Mouse (Mus musculus) brain, embryonic 14.5 days (tissue): ENCODE measurements at regions not wholly inside any gene's neighbourhood (a gene's known extent, or its start where the extent isn't known, plus 50 kb on each side); places are given as distances from the start of the nearest gene placed in this dataset.

Experiments used
- CTCF ChIP-seq: fragments of 200-500 bp; IDR thresholded peaks from 2 replicates; pipeline ENCODE4 v1.5.1; 2012; ENCODE audit warnings: inconsistent platforms, mild to moderate bottlenecking, moderate library complexity, borderline replicate concordance; ENCODE audit not compliant: insufficient read depth, insufficient read length; ENCODE audit errors: extremely low read depth
- POLR2A ChIP-seq: fragments of 200-500 bp; IDR thresholded peaks from 2 replicates; pipeline ENCODE4 v1.6.1; 2012; ENCODE audit warnings: mild to moderate bottlenecking, inconsistent platforms, borderline replicate concordance; ENCODE audit not compliant: poor library complexity, insufficient read depth, insufficient read length, severe bottlenecking; ENCODE audit errors: extremely low read depth

GRCm38 (mm10) chr5:146644499-146644898 lies 59.5 kb upstream of the Gpr12 start:
- TF ChIP-seq CTCF (no peak), POLR2A (no peak)
